Mouse (Mus musculus): ENCODE data around the gene Pjvk. TPM values are rescaled to one million over a fixed set of nuclear protein-coding genes. Genes with fewer than 3 reads are reported as not detected.
A peak's percentile ranks its signal among the peaks of the same experiment; 100 is the strongest.

Gene Pjvk
- polyA plus RNA-seq, 1 experiment: 0.08 TPM

DNA sequence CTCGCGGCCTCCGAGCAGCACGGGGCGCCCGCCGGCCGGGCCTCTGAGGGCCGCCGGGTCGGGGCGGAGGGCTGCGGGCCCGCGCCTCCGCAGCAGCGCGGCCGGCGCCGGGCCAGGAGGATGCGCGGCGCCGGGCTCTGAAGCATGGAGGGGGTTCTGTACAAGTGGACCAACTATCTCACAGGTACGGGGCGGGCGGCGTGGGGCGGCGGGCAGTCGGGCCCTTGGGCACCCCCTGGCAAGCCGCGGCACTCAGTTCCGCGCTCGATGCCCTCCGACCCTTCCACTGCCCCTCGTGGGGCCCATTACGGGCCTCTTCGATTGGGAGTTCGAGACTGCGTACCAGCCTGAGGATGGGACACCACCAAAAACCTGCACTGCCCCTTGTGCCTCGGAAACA, 27.2 kb downstream of the Pjvk start:
- Histone ChIP-seq H3K4me3 (ENCODE audit: insufficient read depth, low read length) (peak overlapping the region; percentile 47), H3K4me1 (ENCODE audit: control insufficient read depth, insufficient read depth, low read length) (peaks cover 5% of the 10 kb centered on the region; the same call in 1 of the 2 replicates), H3K27ac (ENCODE audit: insufficient read depth, low read length) (no peak overlapping the region)
- no peak for TF ChIP-seq POLR2A (IDR thresholded peaks at IDR 0.05; ENCODE audit: extremely low read depth, insufficient read depth, low read length)
- no peak for TF ChIP-seq CTCF (IDR thresholded peaks at IDR 0.05; ENCODE audit: extremely low read depth, insufficient read depth, low read length)

GRCm38 (mm10) chr2:76675949-76676348, 27.7 kb downstream of the Pjvk start:
- Histone ChIP-seq H3K4me3 (ENCODE audit: insufficient read depth, low read length) (peak overlapping the region; percentile 47), H3K4me1 (ENCODE audit: control insufficient read depth, insufficient read depth, low read length) (peaks cover 5% of the 10 kb centered on the region; the same call in 1 of the 2 replicates), H3K27ac (ENCODE audit: insufficient read depth, low read length) (no peak overlapping the region)
- TF ChIP-seq CTCF (IDR thresholded peaks at IDR 0.05; ENCODE audit: extremely low read depth, insufficient read depth, low read length): no peak
- TF ChIP-seq POLR2A (IDR thresholded peaks at IDR 0.05; ENCODE audit: extremely low read depth, insufficient read depth, low read length): no peak

GRCm38 (mm10) chr2:76676401-76677226, 28.3 kb downstream of the Pjvk start:
- TF ChIP-seq POLR2A (IDR thresholded peaks at IDR 0.05; ENCODE audit: extremely low read depth, insufficient read depth, low read length) (no peak), CTCF (IDR thresholded peaks at IDR 0.05; ENCODE audit: extremely low read depth, insufficient read depth, low read length) (no peak)
- H3K27ac ChIP-seq (ENCODE audit: insufficient read depth, low read length): no peak overlapping the region
- H3K4me3 ChIP-seq (ENCODE audit: insufficient read depth, low read length): no peak overlapping the region; the same call in 1 of the 2 replicates
- H3K4me1 ChIP-seq (ENCODE audit: control insufficient read depth, insufficient read depth, low read length): peaks cover 5% of the 10 kb centered on the region; the same call in 1 of the 2 replicates

DNA sequence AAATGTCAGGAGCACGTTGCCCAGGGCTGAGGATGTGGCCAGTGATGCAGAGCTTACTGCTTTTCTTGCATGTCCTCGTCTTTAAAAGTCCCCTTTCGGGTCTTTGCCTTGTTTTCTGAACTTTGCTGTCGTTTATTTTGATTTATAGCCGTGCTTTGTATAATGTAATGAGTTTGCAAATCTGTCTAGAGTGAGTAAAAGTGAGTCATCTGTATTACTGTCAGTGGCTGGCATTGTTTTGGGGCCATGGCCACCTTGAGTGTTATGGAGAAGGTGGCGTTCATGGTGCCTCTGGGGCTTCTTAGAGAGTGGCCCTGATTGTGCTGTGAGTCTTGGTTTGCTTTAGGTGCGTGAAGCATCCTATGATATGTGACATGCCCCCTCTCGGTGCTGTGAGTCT, 34.0 kb downstream of the Pjvk start:
- no peak overlapping the region for H3K27ac ChIP-seq (ENCODE audit: insufficient read depth, low read length)
- H3K4me1 ChIP-seq (ENCODE audit: control insufficient read depth, insufficient read depth, low read length): peaks cover 1% of the 10 kb centered on the region; the same call in 1 of the 2 replicates
- TF ChIP-seq POLR2A (IDR thresholded peaks at IDR 0.05; ENCODE audit: extremely low read depth, insufficient read depth, low read length): no peak
- TF ChIP-seq CTCF (IDR thresholded peaks at IDR 0.05; ENCODE audit: extremely low read depth, insufficient read depth, low read length): no peak
- no peak overlapping the region for H3K4me3 ChIP-seq (ENCODE audit: insufficient read depth, low read length)

DNA sequence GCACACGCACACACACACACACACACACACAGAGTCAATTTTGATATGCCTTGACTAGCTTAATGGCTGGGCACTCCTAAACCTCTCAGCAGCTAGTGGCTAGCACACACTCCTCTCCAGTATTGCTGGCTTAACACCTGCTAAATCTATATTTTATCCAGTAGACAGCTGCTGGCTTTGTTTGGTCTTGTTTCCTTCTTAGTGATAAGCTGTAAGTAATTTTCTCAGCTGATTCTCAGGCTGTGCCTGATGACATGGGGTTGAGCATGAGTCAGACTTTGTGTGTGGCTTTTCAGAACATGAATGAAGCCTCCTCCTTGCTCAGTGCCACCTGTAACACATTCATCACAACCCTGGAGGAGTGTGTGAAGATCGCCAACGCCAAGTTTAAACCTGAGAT, 38.7 kb downstream of the Pjvk start:
- no peak overlapping the region for H3K27ac ChIP-seq (ENCODE audit: insufficient read depth, low read length)
- no peak overlapping the region for H3K4me3 ChIP-seq (ENCODE audit: insufficient read depth, low read length)
- TF ChIP-seq CTCF (IDR thresholded peaks at IDR 0.05; ENCODE audit: extremely low read depth, insufficient read depth, low read length) (no peak), POLR2A (IDR thresholded peaks at IDR 0.05; ENCODE audit: extremely low read depth, insufficient read depth, low read length) (no peak)
- no peaks in the 10 kb centered on the region for H3K4me1 ChIP-seq (ENCODE audit: control insufficient read depth, insufficient read depth, low read length)

- Histone ChIP-seq H3K4me1 (ENCODE audit: control insufficient read depth, insufficient read depth, low read length) (no peaks in the 10 kb centered on the region), H3K4me3 (ENCODE audit: insufficient read depth, low read length) (no peak overlapping the region), H3K27ac (ENCODE audit: insufficient read depth, low read length) (no peak overlapping the region)
- no peak for TF ChIP-seq CTCF (IDR thresholded peaks at IDR 0.05; ENCODE audit: extremely low read depth, insufficient read depth, low read length)
- TF ChIP-seq POLR2A (IDR thresholded peaks at IDR 0.05; ENCODE audit: extremely low read depth, insufficient read depth, low read length): no peak
Observed at GRCm38 (mm10) chr2:76687608-76688007, 39.3 kb downstream of the Pjvk start.

- Histone ChIP-seq H3K27ac (ENCODE audit: insufficient read depth, low read length) (no peak overlapping the region), H3K4me1 (ENCODE audit: control insufficient read depth, insufficient read depth, low read length) (peaks cover under 1% of the 10 kb centered on the region; the same call in 1 of the 2 replicates), H3K4me3 (ENCODE audit: insufficient read depth, low read length) (no peak overlapping the region)
- TF ChIP-seq POLR2A (IDR thresholded peaks at IDR 0.05; ENCODE audit: extremely low read depth, insufficient read depth, low read length) (no peak), CTCF (IDR thresholded peaks at IDR 0.05; ENCODE audit: extremely low read depth, insufficient read depth, low read length) (no peak)
Observed at GRCm38 (mm10) chr2:76688162-76688561, 39.9 kb downstream of the Pjvk start.

GRCm38 (mm10) chr2:76690436-76691204, 42.3 kb downstream of the Pjvk start:
- no peak overlapping the region for H3K4me3 ChIP-seq (ENCODE audit: insufficient read depth, low read length)
- TF ChIP-seq POLR2A (IDR thresholded peaks at IDR 0.05; ENCODE audit: extremely low read depth, insufficient read depth, low read length) (no peak), CTCF (IDR thresholded peaks at IDR 0.05; ENCODE audit: extremely low read depth, insufficient read depth, low read length) (no peak)
- H3K4me1 ChIP-seq (ENCODE audit: control insufficient read depth, insufficient read depth, low read length): peaks cover 3% of the 10 kb centered on the region; the same call in 1 of the 2 replicates
- no peak overlapping the region for H3K27ac ChIP-seq (ENCODE audit: insufficient read depth, low read length)

GRCm38 (mm10) chr2:76693765-76694164, 45.5 kb downstream of the Pjvk start:
- no peak overlapping the region for H3K4me3 ChIP-seq (ENCODE audit: insufficient read depth, low read length)
- H3K27ac ChIP-seq (ENCODE audit: insufficient read depth, low read length): no peak overlapping the region
- TF ChIP-seq POLR2A (IDR thresholded peaks at IDR 0.05; ENCODE audit: extremely low read depth, insufficient read depth, low read length) (no peak), CTCF (IDR thresholded peaks at IDR 0.05; ENCODE audit: extremely low read depth, insufficient read depth, low read length) (no peak)
- H3K4me1 ChIP-seq (ENCODE audit: control insufficient read depth, insufficient read depth, low read length): peaks cover 3% of the 10 kb centered on the region; the same call in 1 of the 2 replicates
